Mouse (Mus musculus) liver, embryonic 14.5 days (tissue): ENCODE data around the gene Atrip.

ENCODE experiments used
- CTCF ChIP-seq: IDR thresholded peaks from 2 replicates; pipeline ENCODE4 v1.5.1; 2016; ENCODE audit warnings: antibody characterized with exemption, low read depth, control low read depth
- EP300 ChIP-seq: IDR thresholded peaks from 2 replicates; pipeline ENCODE4 v1.6.1; 2016; ENCODE audit warnings: antibody characterized with exemption, low read depth

DNA sequence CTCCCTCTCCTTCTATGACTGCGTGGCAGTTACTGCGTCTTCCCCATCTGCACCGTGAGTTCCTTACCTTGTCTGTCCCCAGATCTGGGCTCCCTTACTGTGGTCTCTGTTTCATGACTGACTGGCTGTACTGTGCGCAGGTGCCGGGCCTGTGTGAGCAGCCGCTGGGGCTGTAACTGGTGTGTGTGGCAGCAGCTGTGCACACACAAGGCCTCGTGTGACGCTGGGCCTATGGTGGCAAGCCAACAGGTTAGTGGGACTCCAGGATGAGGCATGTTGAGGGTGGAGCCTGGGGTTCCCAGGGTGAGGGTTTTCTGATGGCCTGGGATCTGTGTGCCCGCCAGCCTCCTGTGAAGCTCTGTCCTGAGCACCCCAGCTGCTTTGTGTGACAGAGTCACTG is 30.2 kb upstream of the Atrip start:
- no peak for TF ChIP-seq CTCF
- TF ChIP-seq EP300: no peak
